8 mouse cellular contexts compared by ENCODE assay signal in genomic region chr2:71629301-71630142, GRCm38 (mm10).
A peak's percentile ranks its signal among the peaks of the same experiment; 100 is the strongest.
DNase-seq lines count a peak whose midpoint lies in the region; ATAC-seq and TF ChIP-seq lines count a peak whose summit lies in the region.

No protein-coding gene starts in this region.

- WGBS in heart, adult 2 months = 2% methylated on average over 43 of the region's 43 CpGs
- WGBS in heart, embryonic 10.5 days = 2% methylated on average over 43 of the region's 43 CpGs
- 1% methylated on average over 43 of the region's 43 CpGs for WGBS in stomach, embryonic 14.5 days

- H3K4me1 ChIP-seq in heart, adult 2 months (ENCODE audit: control insufficient read depth, insufficient read depth, low read length) = peaks cover 3% of the 10 kb centered on the region; the same call in 1 of the 2 replicates
- peaks cover 33% of the 10 kb centered on the region for H3K4me1 ChIP-seq in heart, embryonic 10.5 days
- H3K4me1 ChIP-seq in stomach, embryonic 14.5 days (ENCODE audit: control insufficient read depth, insufficient read depth, low read length) = peaks cover 18% of the 10 kb centered on the region; the same call in 1 of the 2 replicates

- no peak for TF ChIP-seq CTCF in heart, adult 2 months (IDR thresholded peaks at IDR 0.05)
- TF ChIP-seq CTCF in brain, embryonic 14.5 days (IDR thresholded peaks at IDR 0.05; ENCODE audit: borderline replicate concordance, extremely low read depth, insufficient read depth, insufficient read length) = no peak

- peaks cover 3% of the 10 kb centered on the region; the same call in 1 of the 2 replicates for H3K27me3 ChIP-seq in heart, adult 2 months (ENCODE audit: control insufficient read depth, insufficient read depth, low read length)
- peaks cover 10% of the 10 kb centered on the region; the same call in 1 of the 2 replicates for H3K27me3 ChIP-seq in heart, embryonic 10.5 days (ENCODE audit: insufficient read depth, poor library complexity, severe bottlenecking)
- no peaks in the 10 kb centered on the region for H3K27me3 ChIP-seq in stomach, embryonic 14.5 days (ENCODE audit: control insufficient read depth, insufficient read depth, low read length)

- H3K4me2 ChIP-seq in stomach, embryonic 14.5 days (replicated peaks; ENCODE audit: low read depth, low read length) = peak overlapping the region; percentile 65

- peak overlapping the region; percentile 6; the same call in 1 of the 2 replicates for H3K27ac ChIP-seq in heart, adult 2 months
- H3K27ac ChIP-seq in heart, embryonic 10.5 days = peak overlapping the region; percentile 67; the same call in 1 of the 2 replicates
- no peak overlapping the region for H3K27ac ChIP-seq in stomach, embryonic 14.5 days (ENCODE audit: low read length)

- TF ChIP-seq POLR2A in heart, adult 2 months (IDR thresholded peaks at IDR 0.05; ENCODE audit: insufficient read depth, low read depth, low read length) = no peak
- TF ChIP-seq POLR2A in brain, embryonic 14.5 days (IDR thresholded peaks at IDR 0.05; ENCODE audit: borderline replicate concordance, extremely low read depth, insufficient read depth, insufficient read length, poor library complexity, severe bottlenecking) = no peak

- intact Hi-C loops in heart, adult 2 months (cut with DNase I) = no loop called here

- peak overlapping the region; percentile 49 for H3K4me3 ChIP-seq in heart, adult 2 months
- H3K4me3 ChIP-seq in heart, embryonic 10.5 days = peak overlapping the region; percentile 61
- H3K4me3 ChIP-seq in stomach, embryonic 14.5 days (ENCODE audit: low read depth, low read length) = peak overlapping the region; percentile 26

- peak; percentile 12 to 44 for DNase-seq in heart, adult 2 months
- DNase-seq in heart, adult 8-10 months (ENCODE audit: low spot score) = no peak
- DNase-seq in brain, embryonic 14.5 days (ENCODE audit: low read depth) = peak; percentile 73
- DNase-seq in heart, embryonic 10.5 days (ENCODE audit: low spot score) = no peak
- DNase-seq in layer of hippocampus, postnatal 10 days (ENCODE audit: low spot score in 2 of 2) = peak; percentile 65 to 70
- DNase-seq in c-Kit-positive CD71-positive TER-119-positive erythroid progenitor cells, embryonic 14.5 days (ENCODE audit: low spot score) = no peak

- H3K36me3 ChIP-seq in heart, adult 2 months (ENCODE audit: control insufficient read depth, insufficient read depth, low read length) = no peaks in the 10 kb centered on the region
- no peaks in the 10 kb centered on the region for H3K36me3 ChIP-seq in heart, embryonic 10.5 days
- no peaks in the 10 kb centered on the region for H3K36me3 ChIP-seq in stomach, embryonic 14.5 days (ENCODE audit: control insufficient read depth, insufficient read depth, low read length)

- H3K9me3 ChIP-seq in heart, embryonic 10.5 days = no peaks in the 10 kb centered on the region
- no peaks in the 10 kb centered on the region for H3K9me3 ChIP-seq in stomach, embryonic 14.5 days (ENCODE audit: control insufficient read depth, low read depth, low read length)

- peak; percentile 76 for ATAC-seq in megakaryocyte progenitor cell, adult 5-6 weeks (replicated peaks; ENCODE audit: poor library complexity)
- 0 out of 2 replicates have a peak, but pooled peaks have one; percentile 23 for ATAC-seq in stomach, embryonic 14.5 days (ENCODE audit: insufficient number of reproducible peaks, insufficient read depth, low FRiP score, low read depth)

- TF ChIP-seq EP300 in heart, adult 2 months (IDR thresholded peaks at IDR 0.05; ENCODE audit: insufficient read depth, low read depth, low read length) = no peak

- no peaks in the 10 kb centered on the region for H3K79me2 ChIP-seq in heart, adult 2 months (replicated peaks; ENCODE audit: control insufficient read depth, insufficient read depth, low read length)

- H3K9ac ChIP-seq in heart, adult 2 months (ENCODE audit: low read depth, low read length) = peak overlapping the region; percentile 67
- H3K9ac ChIP-seq in stomach, embryonic 14.5 days (replicated peaks; ENCODE audit: low read depth, low read length) = no peak overlapping the region

Comparison
In these comparisons a context has a peak if more than half of its experiments do, and no peak if none do; other contexts are left out.
1. DNase-seq: peak in heart, adult 2 months (2 of 2), brain, embryonic 14.5 days (single experiment) and layer of hippocampus, postnatal 10 days (2 of 2); none in heart, adult 8-10 months (single experiment), heart, embryonic 10.5 days (single experiment) and c-Kit-positive CD71-positive TER-119-positive erythroid progenitor cells, embryonic 14.5 days (single experiment).
2. Peak in every context shown above with its lines, with median percentiles within 50 percentile points of each other: H3K4me3 ChIP-seq.